Mouse (Mus musculus): ENCODE results near the gene Gm14327.
"Not testable (repeated sequence)": the region's sequence is repeated elsewhere in the genome, so short reads cannot be mapped to it uniquely, and the experiment has no call there.

Gene Gm14327

GRCm38 (mm10) chr2:177897046-177897578 is at the start of gene Gm14327:
TSS of gene Gm14327 (plus strand) at chr2:177897096.
- DNase-seq (ENCODE audit: low read depth) = peak; percentile 0

DNA sequence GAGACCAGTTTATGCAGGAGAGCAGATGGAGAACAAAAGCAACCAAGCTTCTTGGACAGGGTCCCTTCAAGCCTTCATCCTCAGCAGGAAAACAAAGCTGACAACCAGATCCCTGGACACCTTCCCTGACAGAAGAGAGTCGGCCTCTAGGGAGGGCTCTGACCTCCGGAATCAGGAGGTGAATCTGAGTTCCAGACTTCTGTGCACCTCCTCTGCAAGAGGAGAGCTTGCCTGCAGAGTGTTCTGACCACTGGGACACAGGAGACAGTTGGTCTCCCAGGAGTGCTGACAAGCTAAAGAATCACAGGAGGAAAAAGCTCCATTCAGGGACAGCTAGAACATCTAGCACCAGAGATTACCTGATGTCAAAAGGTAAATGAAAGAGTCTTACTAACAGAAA is 34.6 kb upstream of the Gm14327 start:
- not testable (repeated sequence) for DNase-seq (ENCODE audit: low read depth)

GRCm38 (mm10) chr2:177887743-177888142 is 9.2 kb upstream of the Gm14327 start:
- DNase-seq (ENCODE audit: low read depth) = not testable (repeated sequence)

DNA sequence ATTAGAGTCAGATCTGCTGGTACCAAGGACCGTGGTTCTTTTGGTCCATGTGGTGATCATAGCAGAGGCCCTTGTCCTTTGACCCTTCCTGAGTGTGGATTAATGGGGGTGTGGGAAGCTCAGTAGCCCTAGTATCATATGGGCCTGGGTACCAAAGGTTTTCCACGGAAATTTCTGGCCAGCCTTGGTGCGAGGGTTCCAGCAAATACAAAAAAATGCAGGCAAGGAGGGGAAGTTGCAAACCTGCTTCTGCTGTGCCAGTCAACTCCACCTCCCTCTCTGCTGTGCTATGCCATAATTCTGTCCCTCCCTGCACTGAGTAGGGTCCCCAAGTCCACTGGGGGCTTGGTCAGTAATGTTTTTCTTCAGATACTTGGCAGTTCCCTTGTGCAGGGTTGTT is 1.3 kb downstream of the Gm14327 start:
- DNase-seq (ENCODE audit: low read depth) = not testable (repeated sequence)

DNA sequence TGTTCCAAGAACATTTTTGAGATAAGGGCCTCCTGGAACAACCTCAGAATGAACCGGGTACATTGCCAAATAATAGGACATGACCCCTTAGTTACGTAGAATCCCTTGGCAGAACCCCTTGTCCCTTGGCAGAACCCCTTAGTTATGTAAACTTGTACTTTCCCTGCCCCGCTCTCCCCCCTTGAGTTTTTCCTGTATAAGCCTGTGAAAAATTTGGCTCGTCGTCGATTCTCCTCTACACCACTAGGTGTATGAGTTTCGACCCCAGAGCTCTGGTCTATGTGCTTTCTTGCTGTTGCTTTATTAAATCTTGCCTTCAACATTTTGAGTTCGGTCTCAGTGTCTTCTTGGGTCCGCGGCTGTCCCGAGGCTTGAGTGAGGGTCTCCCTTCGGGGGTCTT is 6.4 kb downstream of the Gm14327 start:
- not testable (repeated sequence) for DNase-seq (ENCODE audit: low read depth)

DNA sequence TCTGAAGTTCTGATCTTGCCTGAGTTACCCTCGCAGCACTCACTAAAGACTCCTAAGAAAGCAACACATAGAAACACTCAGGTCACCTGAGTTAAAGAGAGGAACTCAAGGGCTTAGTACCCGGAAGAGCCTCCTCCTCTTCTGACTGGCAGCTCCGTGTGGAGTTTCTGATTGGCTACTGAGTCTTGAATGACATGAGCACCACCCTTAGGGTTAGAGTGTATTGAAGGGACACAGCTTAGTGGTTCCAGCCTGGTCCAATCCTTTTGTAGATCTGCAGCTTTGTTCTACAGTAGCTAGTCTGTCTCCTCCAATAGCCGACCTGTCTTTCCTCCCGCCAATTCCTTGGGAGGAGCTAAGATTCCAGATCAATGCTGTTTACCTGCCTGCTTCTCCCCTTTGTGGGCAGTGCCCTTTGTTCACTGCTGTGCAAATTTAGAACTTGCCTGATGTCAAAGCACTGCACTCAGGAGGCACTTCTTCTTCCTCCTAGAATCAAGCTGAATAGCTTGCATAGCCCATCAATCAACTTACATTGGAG is 28.7 kb downstream of the Gm14327 start, which contains the start of gene Zfp972:
Gene Zfp972 (minus strand): TSS at position 51 of the 541 bp plus-strand sequence.
- DNase-seq (ENCODE audit: low read depth) = peak; percentile 1
